Mouse (Mus musculus): ENCODE measurements around the gene Anks1b. TPM values are rescaled to one million over a fixed set of nuclear protein-coding genes. Genes with fewer than 3 reads are reported as not detected.

Anks1b gene
- not detected in 4 replicates for total RNA-seq (2023)

GRCm38 (mm10) chr10:89873146-89873950, at the start of gene Anks1b:
Gene Anks1b, plus strand, starts transcription at chr10:89873509.

Other genes starting within 250 kb of the Anks1b start
- gene Scyl2, start 187.2 kb upstream of the Anks1b start, total RNA-seq (2023) = 34.4 to 39.5 TPM (median 36.2 TPM) in 4 replicates
- 14.6 to 21.3 TPM (median 18.0 TPM) in 4 replicates for gene Actr6, start 141.2 kb upstream of the Anks1b start, total RNA-seq (2023)
- 56.2 to 65.6 TPM (median 61.4 TPM) in 4 replicates for gene Uhrf1bp1l, start 128.5 kb upstream of the Anks1b start, total RNA-seq (2023)

All from B cell, adult 62 days (primary cell).